Mouse (Mus musculus) adrenal gland, adult 18-20 months (tissue): Measurements from ENCODE around the gene Nfatc3. TPM values are rescaled to one million over a fixed set of nuclear protein-coding genes. Genes with fewer than 3 reads are reported as not detected.

ENCODE experiments used
- DNase-seq, 2 experiments: peaks; one replicate each; pipeline ENCODE4 v3.0.0; 2021 to 2022; ENCODE audit warnings: low spot score in 2 of 2
- total RNA-seq, 2 experiments: library from RNA; stranded (reverse); gene quantifications; 1 replicate in 1 of 2; 2 replicates in 1 of 2; pipeline ENCODE4 v1.2.3; 2021

Gene Nfatc3
- total RNA-seq, 2 experiments from 2014 or later = 34.5 to 50.9 TPM

DNA sequence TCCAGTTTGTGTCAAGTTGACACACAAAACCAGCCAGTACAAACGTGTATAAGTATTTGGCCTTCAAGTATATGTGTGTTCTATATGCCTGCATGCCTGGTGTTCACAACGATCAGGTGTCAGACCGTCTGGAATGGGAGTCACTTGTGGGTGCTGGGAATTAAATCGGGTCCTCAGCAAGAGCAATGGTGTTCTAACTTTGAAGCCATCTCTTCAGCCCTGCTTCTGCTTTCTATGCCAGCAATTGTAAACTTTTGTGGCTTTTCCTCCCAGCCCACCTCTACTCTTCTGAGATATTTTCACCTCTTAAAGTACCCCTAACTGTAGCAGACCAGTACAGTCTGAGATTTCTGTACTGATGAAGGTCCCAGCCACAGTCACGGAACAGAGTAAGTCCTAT lies 81.6 kb downstream of the Nfatc3 start:
- no peak for DNase-seq

DNA sequence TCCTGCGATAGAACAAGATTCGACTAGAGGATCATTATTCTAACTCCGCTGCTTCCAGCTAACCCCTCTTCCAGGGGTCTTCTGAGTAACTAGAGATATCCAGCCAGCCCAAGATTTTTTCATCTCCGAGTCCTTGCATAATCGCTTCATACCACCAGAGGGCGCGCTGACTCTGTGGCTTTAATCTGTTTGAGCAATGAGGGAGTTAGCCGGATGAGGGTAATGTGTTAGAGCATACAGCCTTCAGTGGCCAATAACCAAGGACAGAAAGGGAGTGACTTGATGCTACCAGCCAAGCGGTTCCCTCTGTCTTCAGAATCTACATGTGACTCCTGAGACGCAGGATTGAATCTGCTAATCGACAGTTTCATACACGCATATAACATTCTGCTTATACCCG lies 82.1 kb downstream of the Nfatc3 start:
- DNase-seq = peak; percentile 84 to 87

DNA sequence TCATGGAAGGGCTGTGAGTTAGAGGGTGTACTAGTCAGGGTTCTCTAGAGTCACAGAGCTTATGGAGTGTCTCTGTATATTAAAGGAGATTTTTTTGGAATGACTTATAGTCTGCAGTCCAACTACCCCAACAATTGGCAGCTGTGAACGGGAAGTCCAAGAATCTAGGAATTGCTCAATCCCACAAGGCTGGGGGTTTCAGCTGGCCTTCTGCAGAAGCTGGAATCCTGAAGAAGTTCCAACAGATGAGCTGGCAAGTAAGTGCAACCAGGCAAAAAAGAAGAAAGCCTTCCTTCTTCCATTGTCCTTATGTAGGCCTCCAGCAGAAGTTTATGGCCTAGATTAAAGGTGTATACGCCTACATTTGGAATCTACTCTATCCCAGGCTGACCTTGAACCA lies 86.7 kb downstream of the Nfatc3 start:
- DNase-seq = peak in 1 of 2 experiments; percentile 18

DNA sequence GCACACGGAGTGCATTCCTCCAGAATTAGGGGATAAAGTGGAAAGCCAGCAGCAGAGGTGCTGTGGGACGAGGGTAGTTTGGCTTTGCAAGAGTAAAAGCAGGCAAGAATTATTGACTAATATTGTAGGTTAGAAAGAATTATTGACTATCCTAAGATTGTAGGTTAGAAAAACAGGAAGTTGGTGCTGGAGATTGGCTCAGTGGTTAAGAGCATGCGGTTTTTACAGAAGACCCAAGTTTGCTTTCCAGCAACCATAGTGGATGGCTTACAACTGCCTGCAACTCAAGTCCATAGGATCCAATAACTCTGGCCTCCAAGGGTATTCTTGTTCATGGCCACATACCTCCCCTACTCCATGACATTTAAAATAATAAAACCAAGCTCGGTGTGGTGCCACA lies 87.4 kb downstream of the Nfatc3 start:
- DNase-seq = no peak

DNA sequence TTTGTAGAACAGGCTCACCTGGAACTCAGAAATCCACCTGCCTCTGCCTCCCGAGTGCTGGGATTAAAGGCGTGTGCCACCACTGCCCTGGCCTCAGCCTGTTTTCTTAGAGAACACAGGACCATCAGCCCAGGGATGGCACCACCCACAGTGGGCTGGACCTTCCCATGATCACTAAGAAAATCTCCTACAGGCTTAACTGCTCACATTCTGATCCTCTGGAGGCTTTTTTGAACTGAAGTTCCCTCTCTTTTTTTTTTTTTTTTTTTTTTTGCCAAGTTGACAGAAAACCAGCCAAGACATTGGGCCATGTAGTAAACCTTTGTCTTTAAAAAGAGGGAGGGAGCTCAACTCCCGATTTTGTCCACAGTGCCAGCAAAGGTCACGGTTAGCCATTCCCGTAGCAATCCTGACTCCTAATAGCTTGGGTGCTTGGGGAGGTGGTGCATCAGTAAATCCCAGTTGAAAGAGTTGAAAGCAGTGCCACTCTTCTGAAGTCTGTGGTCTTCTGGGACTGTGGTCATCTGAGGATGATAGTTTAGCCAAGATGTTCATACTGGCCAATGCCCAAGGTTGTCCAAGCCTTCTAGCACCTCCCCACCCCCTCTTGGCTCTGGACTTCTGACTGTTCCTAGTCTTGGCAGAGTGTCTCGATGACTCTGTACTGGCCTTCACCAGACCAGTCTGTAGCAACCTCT lies 89.4 kb downstream of the Nfatc3 start:
- DNase-seq = peak; percentile 45 to 52

DNA sequence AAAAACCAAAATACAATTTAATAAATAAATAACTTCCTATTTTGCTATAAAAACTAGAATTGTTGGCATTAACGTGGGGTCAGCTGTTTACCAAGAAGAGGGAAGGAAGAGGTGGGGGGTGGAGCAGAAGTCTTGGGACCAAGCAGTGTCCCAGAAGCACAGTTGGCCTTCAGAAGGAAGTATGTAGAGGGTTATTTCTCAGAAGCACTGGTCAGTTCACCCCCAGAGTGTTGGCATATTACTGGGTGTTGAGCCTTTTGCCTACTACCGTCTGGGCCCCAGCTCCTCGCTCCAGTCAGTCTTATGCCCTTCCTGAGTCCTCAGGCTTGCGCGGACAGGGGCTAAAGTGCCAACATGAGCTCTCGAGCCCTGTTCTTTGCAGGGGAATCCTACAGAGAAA lies 90.4 kb downstream of the Nfatc3 start:
- peak in 1 of 2 experiments; percentile 28 for DNase-seq

DNA sequence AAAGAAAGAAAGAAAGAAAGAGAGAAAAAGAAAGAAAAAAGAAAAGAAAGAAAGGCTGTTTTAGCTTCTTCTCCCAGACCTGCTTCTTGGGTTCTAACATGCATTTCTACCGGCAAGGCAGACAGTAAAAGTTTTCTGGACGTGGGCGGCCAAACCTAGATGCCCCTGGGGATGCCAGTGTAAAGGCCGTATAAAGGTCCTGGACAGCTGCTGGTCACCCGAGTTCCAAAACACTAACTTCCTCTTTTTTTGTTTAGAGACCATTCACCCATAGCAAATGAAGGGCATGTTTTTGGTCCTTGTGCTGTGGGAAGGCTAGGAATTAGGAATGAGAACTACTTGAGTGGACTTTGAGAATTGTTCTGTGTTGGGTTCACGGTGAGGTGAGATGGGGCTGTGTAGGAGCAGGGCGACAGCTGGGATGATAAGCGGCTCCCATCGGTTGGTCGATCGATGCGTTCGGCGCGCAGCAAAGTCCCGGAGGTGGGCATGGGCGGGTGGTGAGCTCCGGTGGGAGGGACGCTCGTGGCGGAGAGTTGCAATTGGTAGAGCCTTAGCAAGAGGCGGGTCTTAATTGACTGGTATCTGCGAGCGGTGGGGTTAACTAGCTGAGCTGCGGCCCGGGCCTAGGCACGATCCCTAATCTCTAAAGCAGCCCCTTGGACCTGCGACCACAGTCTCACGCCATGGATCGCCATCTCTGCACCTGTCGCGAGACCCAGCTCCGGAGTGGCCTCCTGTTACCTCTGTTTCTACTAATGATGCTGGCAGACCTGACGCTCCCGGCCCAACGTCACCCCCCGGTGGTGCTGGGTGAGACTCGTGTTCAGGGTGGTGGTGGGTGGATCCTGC lies 91.4 kb downstream of the Nfatc3 start, which contains the start of gene Pla2g15:
Gene Pla2g15, plus strand, starts transcription at position 599 of the 852 bp plus-strand sequence.
- DNase-seq = peak; percentile 83 to 84

DNA sequence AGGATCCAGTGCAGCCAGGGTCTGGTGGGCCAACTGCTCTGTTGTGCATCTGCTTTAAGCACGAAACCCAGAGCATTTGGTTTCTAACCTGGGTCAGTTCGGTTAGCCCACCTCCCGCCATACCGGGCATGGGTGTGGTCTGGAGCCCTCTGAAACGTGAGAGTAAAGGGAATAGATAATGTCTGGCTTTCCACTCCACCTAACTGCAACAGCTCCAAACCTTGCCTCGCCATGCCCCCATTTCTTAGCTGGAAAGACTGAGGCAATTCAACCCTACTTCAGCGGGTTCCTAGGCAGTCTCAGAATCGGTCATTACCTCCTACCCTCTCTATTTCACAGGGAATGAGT lies 92.0 kb downstream of the Nfatc3 start:
- DNase-seq = no peak

DNA sequence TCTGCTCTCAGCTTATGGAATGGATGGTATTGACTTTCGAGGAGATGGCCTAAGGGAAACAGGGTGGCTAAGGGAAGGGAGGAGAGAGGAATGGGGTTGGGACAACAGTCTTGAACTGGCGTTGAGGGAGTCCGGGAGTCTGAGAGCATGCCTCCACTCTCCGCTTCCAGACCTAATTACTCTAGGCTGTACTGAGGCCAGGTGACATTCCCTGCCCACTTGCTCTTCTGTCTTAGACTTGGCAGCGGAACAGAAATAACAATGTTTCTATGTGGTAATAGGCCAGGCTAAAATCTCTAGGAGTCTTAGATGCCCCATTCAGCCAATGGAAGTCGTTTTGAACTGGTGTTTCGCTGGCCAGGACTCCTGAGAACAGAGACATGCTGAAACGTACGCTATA lies 92.4 kb downstream of the Nfatc3 start:
- no peak for DNase-seq

DNA sequence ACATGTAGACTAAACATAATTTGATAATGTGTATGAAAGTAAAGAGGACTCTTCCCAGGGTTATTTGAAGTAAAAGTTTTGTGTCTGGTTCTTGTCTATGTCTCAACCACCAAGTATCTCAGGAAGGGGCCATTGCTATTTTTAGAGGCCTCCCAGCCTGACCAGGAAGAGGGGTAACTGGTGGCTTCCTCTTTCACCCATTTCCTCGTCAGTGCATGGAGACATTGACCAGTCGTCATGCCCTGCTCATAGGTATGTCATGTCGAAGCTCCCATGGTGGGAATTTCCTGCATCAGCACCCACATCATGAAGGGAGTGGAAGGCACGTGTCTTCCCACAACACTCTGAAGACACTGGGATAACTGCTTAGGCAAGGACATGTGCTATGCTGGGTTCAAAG lies 94.2 kb downstream of the Nfatc3 start:
- DNase-seq = no peak

DNA sequence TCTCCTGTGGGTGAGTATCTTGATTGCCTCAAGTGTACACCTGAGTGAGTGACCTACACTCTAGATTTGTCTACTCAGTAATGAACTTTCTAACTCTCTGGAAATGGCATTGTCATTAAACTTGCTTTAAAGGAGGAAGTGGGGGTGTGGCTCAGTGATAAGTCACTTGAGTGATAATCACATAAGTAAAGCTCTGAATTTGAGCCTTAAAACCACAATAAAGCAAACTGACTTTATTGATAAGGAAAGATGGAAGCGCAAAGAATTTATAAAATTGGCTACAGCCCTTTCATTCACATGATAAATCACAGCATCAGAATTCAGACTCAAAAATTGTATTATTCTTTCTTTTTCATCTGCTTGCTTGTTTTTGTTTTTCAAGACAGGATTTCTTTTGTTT lies 98.8 kb downstream of the Nfatc3 start:
- no peak for DNase-seq

DNA sequence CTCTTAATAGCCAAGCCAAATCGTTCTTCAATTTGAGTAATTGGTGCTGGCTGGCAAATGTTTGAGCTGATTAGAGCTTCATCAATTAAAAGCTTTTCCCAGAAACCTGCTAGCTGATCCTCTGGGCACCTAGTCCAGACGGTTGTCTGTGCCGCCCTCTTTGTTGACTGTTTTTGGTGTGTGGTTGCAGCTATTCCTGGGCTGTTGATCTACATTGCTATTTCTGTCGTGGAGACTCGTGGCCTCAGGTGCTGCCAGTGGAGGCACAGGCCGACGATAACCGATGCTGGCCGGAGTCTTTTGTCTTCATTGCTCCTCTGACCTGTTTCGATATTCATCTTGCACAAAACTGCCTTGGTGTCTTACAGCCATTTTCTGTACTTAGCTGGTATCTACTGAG lies 99.7 kb downstream of the Nfatc3 start:
- DNase-seq = no peak

DNA sequence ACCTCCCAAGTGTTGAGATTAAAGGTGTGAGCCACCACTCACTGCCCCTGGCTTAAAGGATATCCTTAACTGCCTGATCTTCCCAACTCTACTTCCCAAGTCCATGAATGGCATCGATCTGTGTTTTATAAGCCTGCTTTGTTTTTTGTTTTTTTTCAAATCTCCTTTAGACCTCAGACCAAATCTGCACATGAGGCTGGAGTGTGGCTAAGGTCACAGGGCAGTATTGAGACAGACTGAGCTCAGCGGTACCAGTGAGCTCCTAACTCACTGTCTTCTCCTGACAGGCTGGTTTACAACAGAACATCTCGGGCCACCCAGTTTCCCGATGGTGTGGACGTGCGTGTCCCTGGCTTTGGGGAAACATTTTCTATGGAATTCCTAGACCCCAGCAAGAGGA lies 101.2 kb downstream of the Nfatc3 start:
- DNase-seq = no peak

DNA sequence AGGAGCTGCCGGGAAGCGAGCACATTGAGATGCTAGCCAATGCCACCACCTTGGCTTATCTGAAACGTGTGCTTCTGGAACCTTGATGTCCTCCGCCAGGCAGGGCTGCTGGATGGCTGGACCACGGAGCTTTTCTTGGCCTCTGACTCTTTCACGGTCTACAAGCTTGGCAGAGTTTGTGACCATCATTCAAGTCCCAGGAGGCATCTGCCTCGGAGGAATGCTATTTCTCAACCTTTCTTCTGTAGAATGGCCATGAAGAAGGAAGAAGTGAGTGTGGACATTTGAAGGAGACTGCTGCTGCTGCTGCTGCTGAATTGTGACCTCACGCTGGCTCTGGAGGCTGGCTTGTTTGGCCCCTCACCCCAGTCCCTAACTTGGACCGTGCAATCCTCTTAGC lies 104.6 kb downstream of the Nfatc3 start:
- no peak for DNase-seq

DNA sequence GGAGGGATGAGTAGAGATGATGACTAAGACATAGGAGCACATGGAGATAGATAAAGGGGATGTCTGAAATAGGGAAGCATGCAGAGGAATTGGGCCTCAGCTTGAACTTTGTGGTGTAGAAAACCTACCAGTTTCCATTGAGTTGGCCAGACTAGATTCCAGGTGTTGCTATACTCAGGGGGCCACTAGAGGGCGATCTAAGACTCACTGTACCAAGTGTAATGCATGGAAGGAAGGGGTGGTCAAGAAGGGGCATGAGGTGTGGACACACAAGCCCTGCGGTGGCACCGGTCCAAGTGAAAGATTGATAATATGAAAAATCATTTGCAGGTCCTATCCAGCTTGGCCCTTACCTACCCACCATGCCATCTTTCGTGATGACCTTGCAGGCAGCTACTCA lies 106.8 kb downstream of the Nfatc3 start:
- DNase-seq = peak; percentile 62 to 74

DNA sequence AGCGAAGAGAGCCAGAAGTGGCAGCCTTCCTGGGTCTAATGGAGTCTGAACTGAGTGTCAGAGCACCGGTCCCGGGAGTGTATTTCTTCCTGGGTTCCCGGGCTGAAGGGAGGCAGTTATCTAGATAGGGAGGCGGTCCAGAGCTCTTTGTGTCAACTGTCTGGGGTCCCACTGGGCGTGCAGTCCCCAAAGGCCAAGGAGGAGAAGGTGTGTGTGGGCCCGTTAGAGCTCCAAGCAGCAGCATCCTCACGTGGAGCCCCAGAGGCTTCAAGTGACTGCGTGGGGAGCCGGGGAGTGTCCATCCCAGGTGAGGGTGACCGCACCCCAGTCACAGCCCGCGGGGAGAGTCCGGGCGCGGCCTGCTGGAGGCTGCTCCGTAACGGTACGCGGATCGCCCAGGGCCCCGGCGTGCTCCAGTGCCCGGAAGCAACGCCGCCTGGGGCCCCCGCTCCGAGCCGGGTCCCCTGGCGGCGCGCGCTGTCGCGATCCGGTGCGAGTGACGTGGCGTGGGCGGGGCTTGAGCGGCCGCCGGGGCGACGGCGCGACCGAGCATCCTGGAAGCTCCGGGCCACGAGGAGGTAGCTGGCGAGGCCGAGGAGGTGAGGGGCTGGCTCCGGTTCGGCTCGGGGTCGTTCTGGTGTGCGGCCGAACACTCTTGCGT lies 109.8 kb downstream of the Nfatc3 start, which contains the start of gene Slc7a6:
Gene Slc7a6, plus strand, starts transcription at position 502 of the 661 bp plus-strand sequence.
- DNase-seq = peak; percentile 88 to 91

DNA sequence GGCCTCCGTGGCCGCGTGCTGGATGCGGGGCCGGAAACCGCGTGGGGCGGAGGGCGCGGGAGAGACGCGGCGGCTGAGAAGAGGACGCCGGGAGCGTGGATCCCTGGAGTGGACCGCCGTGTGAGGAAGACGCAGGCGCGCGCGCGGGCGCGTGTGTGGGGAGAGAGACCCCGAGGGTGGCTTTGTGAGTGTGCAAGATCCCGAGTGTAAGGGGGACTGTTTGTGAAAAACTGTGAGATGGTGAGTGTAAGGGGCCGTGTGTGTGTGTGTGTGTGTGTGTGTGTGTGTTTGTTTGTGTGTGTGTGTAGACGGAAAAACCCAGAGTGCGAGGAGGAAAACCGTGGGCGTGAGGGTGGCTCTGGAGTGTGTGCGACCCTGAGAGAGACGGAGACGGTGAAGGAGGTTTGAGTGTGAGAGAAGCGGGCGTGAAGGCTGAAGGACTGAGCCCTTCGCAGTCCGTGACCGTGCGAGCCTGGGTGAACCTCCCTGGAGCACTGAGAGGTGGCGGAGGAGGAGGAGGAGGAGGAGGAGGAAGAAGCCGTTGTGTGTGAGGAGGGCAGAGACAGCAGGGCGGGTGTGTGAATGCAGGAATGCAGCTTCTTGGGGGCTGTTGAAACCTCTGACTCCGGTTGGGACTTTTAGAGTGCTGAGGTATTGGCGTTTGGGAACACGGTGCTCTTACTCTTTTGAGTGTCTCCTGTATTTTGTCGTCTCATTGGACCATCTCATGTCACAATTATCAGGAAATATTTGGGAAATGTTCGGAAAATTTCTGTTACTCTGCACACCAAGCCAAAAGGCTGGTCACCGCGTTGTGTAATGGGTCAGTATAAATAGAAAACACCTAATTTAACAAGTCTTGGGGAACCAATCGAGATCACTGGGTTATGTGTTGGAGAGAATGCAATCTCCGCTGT lies 110.6 kb downstream of the Nfatc3 start:
- peak; percentile 39 to 41 for DNase-seq

DNA sequence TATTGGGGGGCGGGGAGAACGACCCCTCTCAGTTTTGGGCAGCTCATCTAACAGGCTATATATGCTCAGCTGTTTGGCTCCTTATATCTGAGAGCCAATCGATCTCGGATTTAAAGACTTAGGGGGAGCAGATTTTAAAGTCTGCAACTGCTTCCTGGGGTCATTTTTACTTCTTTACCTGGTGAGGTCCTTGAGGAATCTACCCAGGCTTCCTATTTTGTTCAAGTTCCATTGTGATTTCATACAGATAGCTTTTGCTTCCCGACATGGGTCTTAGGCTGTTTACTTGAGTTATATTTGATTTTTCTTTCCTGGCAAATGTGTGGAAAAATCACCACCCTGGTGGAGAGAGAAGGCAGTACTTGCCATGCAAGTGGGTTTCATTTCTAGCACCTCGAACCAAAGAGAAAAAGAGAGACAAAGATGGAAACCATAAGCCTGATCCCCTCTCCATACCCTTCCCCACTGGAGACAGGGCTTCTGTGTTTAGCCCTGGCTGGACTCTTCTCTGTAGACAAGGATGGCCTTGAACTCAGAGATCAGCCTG lies 111.4 kb downstream of the Nfatc3 start:
- DNase-seq = no peak

DNA sequence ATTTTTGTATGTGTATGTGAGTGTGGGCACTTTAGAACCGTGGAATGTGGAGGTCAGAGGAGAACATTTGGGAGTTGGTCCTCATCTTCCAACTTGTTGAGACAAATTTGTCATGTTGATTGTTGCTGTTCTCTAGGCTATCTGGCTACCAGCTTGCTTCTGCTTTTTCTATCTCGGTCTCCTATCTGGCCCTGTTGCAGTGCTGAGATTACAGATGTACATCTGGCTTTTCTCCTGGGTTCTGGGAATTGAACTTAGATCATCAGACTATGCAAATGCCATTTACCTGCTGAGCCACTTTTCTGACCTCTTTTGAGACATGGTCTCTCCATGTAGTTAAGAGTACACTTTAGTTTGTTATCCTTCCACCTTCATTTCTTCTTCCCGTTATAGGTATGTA lies 114.9 kb downstream of the Nfatc3 start:
- no peak for DNase-seq

DNA sequence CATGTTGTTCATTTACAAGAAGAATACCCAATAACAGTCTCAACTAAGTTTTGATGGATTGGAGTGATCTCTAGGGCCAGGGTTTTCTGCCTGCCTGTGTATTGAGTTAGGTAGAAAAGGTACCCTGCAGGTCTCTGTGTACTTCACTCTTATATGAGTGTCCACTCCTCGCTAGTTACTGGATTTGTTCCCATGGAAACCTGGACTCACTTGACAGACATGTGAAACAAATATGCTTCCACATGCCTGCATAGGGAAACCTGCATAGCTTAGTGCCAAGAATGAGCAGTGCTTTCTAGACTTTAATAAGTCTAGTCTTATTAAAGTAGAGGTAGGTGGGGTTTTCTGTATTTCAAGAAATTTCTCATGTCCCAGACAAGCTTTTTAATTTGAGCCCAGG lies 118.3 kb downstream of the Nfatc3 start:
- no peak for DNase-seq

DNA sequence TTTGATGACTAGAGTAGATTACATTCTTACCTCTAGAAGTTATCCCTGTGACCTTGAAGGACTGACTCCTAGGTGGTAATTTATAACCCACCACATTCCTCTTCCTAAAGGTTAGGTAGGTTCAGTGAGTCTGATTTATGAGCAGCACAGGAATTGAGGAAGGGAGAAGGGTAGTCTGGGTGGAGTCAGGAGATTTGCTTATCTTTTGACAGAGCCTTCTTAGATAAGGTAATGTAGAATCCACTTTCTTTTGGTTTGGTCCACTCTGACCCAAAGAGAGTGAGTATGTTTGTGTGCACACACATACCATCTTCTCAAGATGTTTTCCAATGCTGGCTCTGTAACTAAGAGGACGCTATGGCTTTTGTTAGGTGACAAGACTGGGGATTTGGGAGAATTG lies 119.0 kb downstream of the Nfatc3 start:
- DNase-seq = no peak
